Mouse (Mus musculus) heart, embryonic 10.5 days (tissue): ENCODE measurements around the gene Katnb1. TPM values are rescaled to one million over a fixed set of nuclear protein-coding genes. Genes with fewer than 3 reads are reported as not detected.

Source experiments
- DNase-seq: peaks from one replicate; pipeline ENCODE4 v3.0.0-alpha.2; 2017; ENCODE audit warnings: low spot score
- H3K27ac ChIP-seq: fragments of 300-500 bp; sonication (generic); 2 replicates; pipeline ENCODE4 v1.5.1; 2016; ENCODE audit warnings: mild to moderate bottlenecking
- H3K27me3 ChIP-seq: fragments of 300-500 bp; sonication (generic); 2 replicates; pipeline ENCODE4 v1.6.1; 2016; ENCODE audit warnings: mild to moderate bottlenecking; ENCODE audit not compliant: poor library complexity, insufficient read depth, severe bottlenecking
- H3K36me3 ChIP-seq: fragments of 300-500 bp; sonication (generic); 2 replicates; pipeline ENCODE4 v1.6.1; 2016; ENCODE audit warnings: mild to moderate bottlenecking, moderate library complexity
- H3K4me1 ChIP-seq: fragments of 300-500 bp; sonication (generic); 2 replicates; pipeline ENCODE4 v1.6.1; 2016; ENCODE audit warnings: mild to moderate bottlenecking
- H3K4me3 ChIP-seq: fragments of 300-500 bp; sonication (generic); 2 replicates; pipeline ENCODE4 v1.5.1; 2016; ENCODE audit warnings: mild to moderate bottlenecking, moderate library complexity
- H3K9me3 ChIP-seq: fragments of 300-500 bp; sonication (generic); 2 replicates; pipeline ENCODE4 v1.6.1; 2016; ENCODE audit warnings: mild to moderate bottlenecking, moderate library complexity
- WGBS: fragments of 180-500 bp; shearing (Covaris S2); methylation state at CpG from one replicate; pipeline ENCODE4 v1.1.7; 2016; 5-methylcytosine and 5-hydroxymethylcytosine counted together
- polyA plus RNA-seq: library from polyadenylated mRNA; unstranded; fragments of >200 nt; fragmentation: Nextera tagmentation; extraction: Ambion mirVana; gene quantifications from 2 replicates; pipeline ENCODE4 v1.2.1, GENCODE M21; 2016

Katnb1 gene
- polyA plus RNA-seq, 1 experiment from 2014 or later: 25.8 TPM

DNA sequence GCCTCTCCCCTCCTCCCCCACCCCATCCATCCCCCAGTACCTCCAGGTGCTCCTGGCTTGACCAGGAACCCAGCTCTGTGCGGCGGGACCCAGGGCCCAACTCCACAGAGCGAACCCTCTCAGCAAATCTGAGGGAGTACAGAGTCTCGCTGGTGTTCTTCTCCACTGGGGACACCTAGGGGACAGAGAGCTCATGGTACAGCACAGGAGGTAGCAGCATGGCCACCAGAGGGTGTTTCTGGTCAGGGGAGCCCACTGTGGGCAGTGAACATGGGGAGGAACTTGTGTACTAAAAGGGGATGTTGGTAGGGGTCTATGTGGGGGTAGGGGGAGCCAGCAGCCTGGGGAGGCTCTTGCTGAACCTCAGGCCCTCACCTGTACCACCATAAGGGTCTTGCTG is 21.0 kb downstream of the Katnb1 start:
- 73% methylated on average over 4 of the region's 4 CpGs for WGBS
- H3K4me1 ChIP-seq: peaks cover 2% of the 10 kb centered on the region; the same call in 1 of the 2 replicates
- H3K27ac ChIP-seq: no peak overlapping the region
- H3K27me3 ChIP-seq: no peaks in the 10 kb centered on the region
- H3K4me3 ChIP-seq: no peak overlapping the region
- DNase-seq: no peak
- peaks cover 68% of the 10 kb centered on the region for H3K36me3 ChIP-seq
- no peaks in the 10 kb centered on the region for H3K9me3 ChIP-seq

DNA sequence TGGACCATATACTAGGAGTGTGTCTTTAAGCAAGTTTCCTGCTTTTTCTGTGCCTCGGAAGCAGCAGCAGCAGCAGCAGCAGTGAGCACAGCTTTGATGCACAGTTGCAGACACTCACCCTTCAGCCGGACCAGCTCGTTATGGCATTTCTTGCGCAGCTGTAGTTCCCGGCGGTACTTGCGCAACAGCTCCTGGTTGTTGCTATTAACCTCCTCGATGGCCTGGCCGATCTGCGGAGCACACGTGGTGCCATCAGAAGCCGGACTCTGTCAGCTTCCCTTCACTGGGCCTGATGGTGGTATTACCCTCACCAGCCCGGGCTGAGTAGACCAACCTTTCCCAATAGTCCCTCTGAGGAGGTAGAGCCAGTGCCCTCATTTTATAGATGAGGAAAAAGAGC is 26.3 kb downstream of the Katnb1 start:
- Histone ChIP-seq H3K4me3 (no peak overlapping the region), H3K27ac (no peak overlapping the region), H3K9me3 (no peaks in the 10 kb centered on the region), H3K27me3 (0 out of 2 replicates have a peak, but pooled peaks cover 6% of the 10 kb centered on the region), H3K36me3 (peaks cover 34% of the 10 kb centered on the region), H3K4me1 (peaks cover 6% of the 10 kb centered on the region; the same call in 1 of the 2 replicates)
- WGBS: 91% methylated on average over 13 of the region's 13 CpGs
- no peak for DNase-seq

DNA sequence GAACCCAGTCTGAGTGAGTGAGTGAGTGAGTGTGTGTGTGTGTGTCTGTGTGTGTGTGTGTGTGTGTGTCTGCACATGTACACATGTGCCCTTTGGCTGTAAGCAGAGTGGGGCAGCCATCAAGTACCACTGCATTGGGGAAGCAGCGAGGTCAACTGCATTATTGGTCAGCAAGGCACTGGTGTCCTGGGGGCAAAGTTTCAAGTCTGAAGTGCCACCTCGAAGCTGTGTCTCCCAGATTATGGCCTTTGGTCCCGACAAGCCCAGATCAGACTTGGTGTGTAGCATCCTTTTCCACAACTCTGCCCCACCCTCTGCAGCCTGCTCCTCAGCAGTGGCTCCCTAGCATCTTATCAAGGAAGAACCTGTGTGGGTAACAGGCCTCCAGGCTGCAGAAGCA is 31.6 kb downstream of the Katnb1 start:
- Histone ChIP-seq H3K27me3 (0 out of 2 replicates have a peak, but pooled peaks cover 6% of the 10 kb centered on the region), H3K36me3 (peaks cover 10% of the 10 kb centered on the region; the same call in 1 of the 2 replicates), H3K4me1 (peaks cover 4% of the 10 kb centered on the region; the same call in 1 of the 2 replicates), H3K27ac (no peak overlapping the region), H3K4me3 (no peak overlapping the region), H3K9me3 (no peaks in the 10 kb centered on the region)
- no peak for DNase-seq
- 85% methylated on average over 3 of the region's 3 CpGs for WGBS

DNA sequence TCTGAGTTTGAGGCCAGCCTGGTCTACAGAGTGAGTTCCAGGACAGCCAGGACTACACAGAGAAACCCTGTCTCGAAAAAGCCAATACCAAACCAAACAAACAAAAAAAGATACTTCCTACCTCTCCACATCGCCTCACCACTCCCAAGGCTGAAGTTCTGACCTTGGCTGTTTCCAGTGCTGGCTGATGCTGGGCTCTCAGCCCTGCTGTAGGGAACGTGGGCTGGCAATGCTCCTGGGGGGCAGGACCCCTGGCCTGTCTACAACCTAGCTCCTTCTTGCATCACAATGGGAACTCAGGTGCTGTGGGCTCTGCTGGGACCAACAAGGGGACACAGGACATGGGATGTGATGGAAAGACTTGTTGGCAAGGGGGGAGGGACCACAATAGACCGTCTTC is 32.1 kb downstream of the Katnb1 start:
- H3K9me3 ChIP-seq: no peaks in the 10 kb centered on the region
- WGBS: 80% methylated on average over 4 of the region's 4 CpGs
- DNase-seq: no peak
- H3K4me3 ChIP-seq: no peak overlapping the region
- peaks cover 10% of the 10 kb centered on the region; the same call in 1 of the 2 replicates for H3K36me3 ChIP-seq
- H3K4me1 ChIP-seq: peaks cover 4% of the 10 kb centered on the region; the same call in 1 of the 2 replicates
- H3K27me3 ChIP-seq: 0 out of 2 replicates have a peak, but pooled peaks cover 6% of the 10 kb centered on the region
- H3K27ac ChIP-seq: 0 out of 2 replicates have a peak overlapping the region, but pooled peaks have one; percentile 22

DNA sequence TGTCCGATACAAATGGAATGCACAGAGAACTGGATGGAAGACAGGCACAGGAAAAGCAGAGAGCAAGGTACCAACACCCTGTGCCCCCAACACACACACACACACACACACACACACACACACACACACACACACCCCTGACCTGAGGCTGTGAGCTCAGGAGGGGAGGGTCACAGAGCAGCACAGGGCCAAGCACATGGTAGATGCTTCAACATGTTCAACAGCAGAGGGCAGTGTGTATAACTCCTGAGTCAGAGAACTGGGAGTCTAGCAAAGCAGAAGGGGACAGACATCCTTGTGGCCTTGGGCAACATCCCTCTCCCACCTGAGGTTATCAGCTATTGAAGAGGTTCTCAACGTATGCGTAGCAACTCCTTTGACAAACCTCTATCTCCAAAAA is 32.8 kb downstream of the Katnb1 start:
- 70% methylated on average over 3 of the region's 3 CpGs for WGBS
- Histone ChIP-seq H3K9me3 (no peaks in the 10 kb centered on the region), H3K27me3 (0 out of 2 replicates have a peak, but pooled peaks cover 6% of the 10 kb centered on the region), H3K4me1 (peaks cover 4% of the 10 kb centered on the region; the same call in 1 of the 2 replicates), H3K4me3 (no peak overlapping the region), H3K36me3 (peaks cover 5% of the 10 kb centered on the region; the same call in 1 of the 2 replicates), H3K27ac (no peak overlapping the region)
- DNase-seq: no peak

DNA sequence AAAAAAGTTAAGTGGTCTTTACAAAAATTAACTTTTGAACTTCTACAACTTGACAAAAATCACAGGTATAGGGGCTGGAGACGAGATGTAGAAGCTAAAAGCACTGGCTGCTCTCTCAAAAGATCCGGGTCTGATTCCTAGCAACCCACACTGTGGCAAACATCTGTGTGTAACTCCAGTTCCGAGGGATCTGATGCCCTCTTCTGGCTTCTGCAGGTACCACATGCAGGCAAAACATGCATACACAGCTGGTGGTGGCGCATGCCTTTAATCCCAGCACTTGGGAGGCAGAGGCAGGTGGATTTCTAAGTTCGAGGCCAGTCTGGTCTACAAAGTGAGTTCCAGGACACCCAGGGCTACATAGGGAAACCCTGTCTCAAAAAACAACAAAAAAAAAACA is 42.5 kb downstream of the Katnb1 start:
- Histone ChIP-seq H3K36me3 (peaks cover 32% of the 10 kb centered on the region; the same call in 1 of the 2 replicates), H3K27me3 (no peaks in the 10 kb centered on the region), H3K9me3 (no peaks in the 10 kb centered on the region), H3K27ac (no peak overlapping the region), H3K4me3 (no peak overlapping the region), H3K4me1 (peaks cover 17% of the 10 kb centered on the region; the same call in 1 of the 2 replicates)
- no peak for DNase-seq
- 81% methylated on average over 5 of the region's 5 CpGs for WGBS

DNA sequence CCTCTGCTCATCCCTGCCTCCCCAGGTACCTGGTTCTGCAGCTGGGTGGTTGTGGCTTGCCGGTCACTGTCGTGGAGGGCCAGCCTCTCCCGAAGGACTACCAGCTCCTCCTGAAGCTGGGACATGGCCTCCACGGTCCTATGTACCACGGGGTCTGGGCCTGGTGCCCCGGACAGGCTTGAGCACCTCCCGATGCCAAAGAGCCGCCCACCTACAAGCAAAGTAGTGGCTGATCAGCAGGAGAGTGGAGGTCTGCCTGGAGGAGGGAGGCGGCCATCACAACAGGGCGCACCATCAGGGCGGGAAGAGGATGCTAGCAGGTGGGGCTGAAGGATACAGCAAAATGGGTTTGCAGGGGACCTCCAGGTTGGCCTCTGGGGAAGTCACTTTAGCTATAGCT is 45.5 kb downstream of the Katnb1 start:
- no peaks in the 10 kb centered on the region for H3K27me3 ChIP-seq
- WGBS: 81% methylated on average over 11 of the region's 11 CpGs
- no peak overlapping the region for H3K27ac ChIP-seq
- peak; percentile 66 for DNase-seq
- H3K4me1 ChIP-seq: peaks cover 26% of the 10 kb centered on the region
- peaks cover 32% of the 10 kb centered on the region for H3K36me3 ChIP-seq
- no peak overlapping the region for H3K4me3 ChIP-seq
- H3K9me3 ChIP-seq: no peaks in the 10 kb centered on the region

DNA sequence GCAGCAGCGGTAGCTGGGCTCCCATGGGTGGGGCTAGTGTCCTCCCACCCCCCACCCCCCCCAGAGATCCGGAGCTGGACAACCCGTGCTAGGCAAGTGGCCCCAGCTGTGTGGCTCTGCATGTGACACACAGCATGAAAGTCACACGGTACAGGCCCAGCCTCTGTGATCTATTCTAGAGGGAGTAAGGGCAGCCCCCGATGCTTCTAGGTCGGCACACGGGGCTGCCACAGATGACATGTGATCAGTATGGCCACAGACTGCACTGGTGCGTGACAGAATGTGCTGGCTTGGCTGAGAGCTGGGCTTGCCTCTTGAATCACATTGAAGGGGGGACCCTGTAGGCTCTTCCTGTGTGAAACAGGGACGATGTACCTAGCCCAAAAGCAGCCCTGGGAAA is 46.7 kb downstream of the Katnb1 start:
- Histone ChIP-seq H3K27ac (no peak overlapping the region), H3K27me3 (no peaks in the 10 kb centered on the region), H3K4me1 (peaks cover 26% of the 10 kb centered on the region), H3K36me3 (peaks cover 33% of the 10 kb centered on the region), H3K4me3 (no peak overlapping the region), H3K9me3 (no peaks in the 10 kb centered on the region)
- no peak for DNase-seq
- 79% methylated on average over 9 of the region's 9 CpGs for WGBS

DNA sequence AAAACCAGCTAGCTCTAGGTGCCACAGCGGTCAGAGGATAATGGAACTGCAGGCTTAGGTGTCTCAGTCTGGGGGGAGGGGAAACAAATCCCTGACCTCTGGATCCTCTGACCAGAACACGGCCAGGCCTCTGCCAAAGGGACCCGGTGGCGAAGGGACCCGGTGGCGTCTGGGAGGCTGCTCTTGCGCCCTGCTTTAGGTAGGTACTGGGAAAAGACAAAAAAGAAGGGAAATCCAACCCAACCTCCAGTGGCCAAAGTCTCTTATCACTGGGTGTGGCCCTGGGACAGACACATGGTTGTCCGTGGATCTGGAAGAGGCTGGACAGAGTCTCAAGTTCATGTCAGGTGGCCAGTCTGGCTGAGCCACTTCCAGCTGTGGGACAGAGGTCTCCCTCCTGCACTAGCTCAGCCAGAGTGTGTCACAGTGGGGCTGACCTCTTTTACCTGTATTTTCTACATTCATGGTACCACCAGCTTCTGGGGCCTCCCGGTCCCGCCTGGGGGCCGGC is 47.8 kb downstream of the Katnb1 start:
- no peaks in the 10 kb centered on the region for H3K27me3 ChIP-seq
- peaks cover 35% of the 10 kb centered on the region for H3K36me3 ChIP-seq
- no peak overlapping the region for H3K27ac ChIP-seq
- peaks cover 26% of the 10 kb centered on the region for H3K4me1 ChIP-seq
- DNase-seq: no peak
- no peaks in the 10 kb centered on the region for H3K9me3 ChIP-seq
- WGBS: 86% methylated on average over 11 of the region's 11 CpGs
- no peak overlapping the region for H3K4me3 ChIP-seq

DNA sequence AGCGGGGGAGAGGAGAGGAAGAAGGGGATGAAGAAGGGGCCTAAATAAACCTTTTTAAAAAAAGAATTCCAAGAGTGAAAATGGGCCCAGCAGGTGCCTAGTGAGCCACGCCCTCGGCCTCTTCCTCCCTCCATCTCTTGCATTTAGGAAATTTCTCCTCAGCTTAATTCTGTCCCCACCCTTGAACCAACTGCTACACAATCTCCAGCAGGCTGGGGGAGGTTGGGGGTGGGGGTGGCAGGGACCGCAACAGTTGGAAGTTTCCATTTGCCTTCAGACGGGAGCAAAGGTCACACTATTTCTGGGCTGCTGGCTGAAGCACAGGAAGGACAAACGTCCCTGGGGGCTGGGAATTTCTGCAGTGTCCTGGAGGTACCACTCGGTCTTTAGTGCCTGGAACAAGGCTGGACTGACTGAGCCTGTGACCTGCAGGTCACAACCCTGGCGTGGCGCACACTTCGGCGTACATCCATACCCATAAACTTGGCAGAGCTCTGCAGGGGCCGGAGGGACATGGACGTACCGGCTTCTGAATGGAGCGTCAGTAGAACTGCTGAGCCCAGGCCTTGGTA is 50.1 kb downstream of the Katnb1 start:
- Histone ChIP-seq H3K4me1 (peaks cover 26% of the 10 kb centered on the region), H3K9me3 (no peaks in the 10 kb centered on the region), H3K36me3 (peaks cover 21% of the 10 kb centered on the region), H3K27me3 (peaks cover under 1% of the 10 kb centered on the region; the same call in 1 of the 2 replicates), H3K4me3 (no peak overlapping the region), H3K27ac (no peak overlapping the region)
- no peak for DNase-seq
- 59% methylated on average over 15 of the region's 15 CpGs for WGBS

DNA sequence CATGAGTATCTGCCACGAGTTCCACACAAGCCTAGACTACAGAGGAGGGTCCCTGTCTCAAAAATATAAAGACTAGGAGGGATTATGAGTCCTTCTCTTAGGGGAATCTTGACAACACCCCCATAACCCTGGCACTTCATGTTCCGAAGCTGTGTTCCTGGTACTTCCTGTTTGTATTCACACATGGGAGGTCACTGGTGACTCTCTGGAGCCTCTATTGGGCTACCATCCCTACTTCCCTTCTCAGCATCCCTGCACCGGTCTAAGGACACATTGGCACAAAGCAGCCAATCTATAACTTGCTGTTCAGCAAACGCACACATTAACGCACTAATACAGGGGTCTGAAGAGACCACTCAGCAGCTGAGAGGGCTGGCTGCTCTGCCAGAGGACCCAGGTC is 51.0 kb downstream of the Katnb1 start:
- H3K9me3 ChIP-seq: no peaks in the 10 kb centered on the region
- H3K36me3 ChIP-seq: peaks cover 21% of the 10 kb centered on the region
- WGBS: 84% methylated on average over 5 of the region's 5 CpGs
- DNase-seq: no peak
- H3K27me3 ChIP-seq: peaks cover 10% of the 10 kb centered on the region
- no peak overlapping the region for H3K27ac ChIP-seq
- H3K4me1 ChIP-seq: peaks cover 29% of the 10 kb centered on the region
- H3K4me3 ChIP-seq: no peak overlapping the region

DNA sequence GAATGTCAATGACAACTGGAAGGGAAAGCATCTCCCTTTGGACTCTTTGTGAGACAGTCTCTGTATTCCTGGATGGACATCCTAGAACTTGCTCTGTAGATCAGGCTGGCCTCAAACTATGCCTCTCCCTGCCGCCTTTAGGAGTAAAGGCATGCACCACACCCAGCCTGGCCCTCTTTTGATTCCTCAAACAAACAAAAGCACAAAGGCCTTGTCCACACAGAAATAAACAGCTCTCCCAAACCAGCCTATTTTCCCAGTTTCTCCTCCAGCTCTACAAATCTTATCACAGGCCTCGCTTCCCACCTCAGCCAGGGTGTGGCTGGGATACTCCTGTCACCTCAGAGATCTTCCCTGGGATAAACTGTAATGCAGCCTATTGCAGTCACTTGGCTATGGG is 53.2 kb downstream of the Katnb1 start:
- H3K27ac ChIP-seq: no peak overlapping the region
- no peak for DNase-seq
- peaks cover 30% of the 10 kb centered on the region for H3K27me3 ChIP-seq
- H3K9me3 ChIP-seq: no peaks in the 10 kb centered on the region
- peaks cover 33% of the 10 kb centered on the region for H3K4me1 ChIP-seq
- no peak overlapping the region for H3K4me3 ChIP-seq
- 81% methylated on average over 2 of the region's 2 CpGs for WGBS
- peaks cover 4% of the 10 kb centered on the region; the same call in 1 of the 2 replicates for H3K36me3 ChIP-seq

DNA sequence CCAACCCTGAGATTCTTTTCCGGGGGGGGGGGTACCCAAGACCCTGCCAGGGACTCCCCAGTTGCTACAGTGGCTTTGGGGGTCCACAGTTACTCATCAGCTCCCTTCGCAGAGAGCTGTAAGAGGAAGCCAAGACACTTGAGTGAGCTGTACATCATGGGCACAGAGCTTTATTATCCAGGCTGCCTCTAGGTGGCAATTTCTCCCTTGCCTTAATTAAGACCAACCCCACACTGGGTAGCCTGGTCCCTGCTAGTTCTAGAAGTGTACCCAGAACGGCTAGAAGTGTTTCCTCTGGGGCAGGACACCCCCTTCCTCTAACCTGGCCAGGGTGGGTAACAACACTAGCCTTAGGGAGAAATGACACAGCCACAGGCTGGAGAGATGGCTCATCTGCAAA is 54.3 kb downstream of the Katnb1 start:
- Histone ChIP-seq H3K36me3 (peaks cover 4% of the 10 kb centered on the region; the same call in 1 of the 2 replicates), H3K4me1 (peaks cover 41% of the 10 kb centered on the region), H3K27ac (no peak overlapping the region), H3K27me3 (peaks cover 31% of the 10 kb centered on the region), H3K4me3 (no peak overlapping the region), H3K9me3 (no peaks in the 10 kb centered on the region)
- WGBS: 53% methylated on average over 3 of the region's 3 CpGs
- DNase-seq: no peak
